Mouse (Mus musculus): Measurements from ENCODE around the gene Ptrh1.
A peak's percentile ranks its signal among the peaks of the same experiment; 100 is the strongest.

Gene Ptrh1

GRCm38 (mm10) chr2:32775359-32776074 is at the start of gene Ptrh1, which contains the start of gene Ttc16:
TSS of gene Ptrh1 (plus strand) at chr2:32775786.
TSS of gene Ttc16 (minus strand) at chr2:32775633.
- peak; percentile 97 for DNase-seq

DNA sequence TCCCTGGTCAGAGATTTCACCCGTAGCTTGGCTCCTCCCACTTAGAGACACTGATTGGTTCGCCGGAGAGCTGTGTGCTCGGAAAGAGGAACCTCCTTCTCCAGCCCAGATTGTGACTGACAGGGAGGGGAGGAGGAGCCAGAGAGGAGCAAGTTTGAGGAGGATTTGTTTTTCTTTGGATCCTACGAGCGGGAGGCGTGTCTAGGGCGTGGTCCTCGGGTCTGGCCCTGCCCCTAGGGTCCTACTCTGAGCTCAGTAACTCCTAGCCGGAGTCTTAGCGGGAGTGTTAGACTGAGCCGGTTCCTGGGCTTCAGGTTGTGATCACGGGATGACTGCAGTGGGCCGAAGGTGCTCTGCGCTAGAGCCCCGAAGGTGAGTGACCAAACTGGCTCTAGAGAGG is 48.2 kb upstream of the Ptrh1 start:
- DNase-seq: peak; percentile 78

- DNase-seq: no peak
These were observed 47.1 kb upstream of the Ptrh1 start for GRCm38 (mm10) chr2:32728463-32728862.

- no peak for DNase-seq
These were observed 46.0 kb upstream of the Ptrh1 start for GRCm38 (mm10) chr2:32729547-32729946.

DNA sequence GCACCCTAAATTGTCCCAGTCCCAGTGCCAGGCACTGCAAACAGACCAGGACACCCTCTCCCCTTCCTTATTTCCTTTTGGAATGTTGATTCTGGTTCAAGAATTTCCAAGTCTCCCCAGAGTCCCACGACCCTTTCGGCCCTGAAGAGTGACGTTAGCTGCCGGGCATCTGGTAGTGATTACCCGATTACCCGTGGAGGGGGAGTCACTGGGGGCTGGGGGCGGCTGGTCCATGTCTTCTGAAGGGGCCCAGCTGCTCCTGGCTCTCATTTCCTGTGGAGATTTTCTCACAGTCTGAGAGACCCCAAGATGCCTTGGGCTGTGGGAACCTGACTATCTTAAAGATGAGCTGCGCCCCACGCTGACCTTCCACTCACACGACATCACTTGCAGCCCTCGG is 44.7 kb upstream of the Ptrh1 start:
- no peak for DNase-seq

DNA sequence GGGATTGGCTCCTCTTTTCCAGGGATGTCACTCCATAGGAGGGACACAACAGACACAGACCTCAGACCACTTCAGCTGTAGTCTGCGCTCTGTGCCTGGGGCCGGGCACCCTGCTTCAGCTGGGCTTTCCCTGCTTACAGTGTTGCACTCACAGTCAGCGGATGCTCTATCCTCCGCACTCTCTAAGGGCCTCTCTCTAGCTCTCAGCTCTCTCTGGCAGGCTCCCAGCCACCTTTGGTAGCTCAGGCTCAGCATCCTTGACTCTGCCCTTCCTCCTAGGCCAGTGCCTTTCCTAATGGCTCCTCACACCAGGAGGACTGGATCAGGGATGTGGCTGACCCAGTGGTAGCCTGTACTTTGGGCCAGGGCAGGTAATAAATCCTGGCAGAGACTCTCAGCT is 43.7 kb upstream of the Ptrh1 start:
- no peak for DNase-seq

GRCm38 (mm10) chr2:32732695-32733094 is 42.9 kb upstream of the Ptrh1 start:
- no peak for DNase-seq

GRCm38 (mm10) chr2:32734480-32734879 is 41.1 kb upstream of the Ptrh1 start:
- DNase-seq: no peak

DNA sequence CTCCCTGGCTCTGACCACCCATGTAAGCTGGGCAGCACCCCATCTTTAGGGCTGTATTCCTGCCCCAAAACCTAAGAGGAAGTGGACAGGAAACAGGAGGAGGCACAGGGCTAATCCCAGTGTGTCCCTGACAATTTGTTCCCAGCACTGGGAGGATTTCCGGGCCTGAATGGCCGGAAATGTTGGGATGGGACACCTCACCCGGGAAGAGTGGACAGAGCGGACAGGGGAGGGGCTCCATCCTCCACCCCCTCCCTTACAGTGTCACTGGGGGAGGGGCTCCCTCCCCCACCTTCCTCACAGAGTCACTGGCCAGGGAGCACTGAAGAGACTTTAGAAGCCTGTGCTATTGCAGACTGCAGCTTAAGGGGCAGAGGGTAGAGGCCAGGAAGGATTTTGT is 40.7 kb upstream of the Ptrh1 start:
- no peak for DNase-seq

GRCm38 (mm10) chr2:32736306-32736829 is 39.2 kb upstream of the Ptrh1 start:
- DNase-seq: no peak

- DNase-seq: no peak
These were observed 38.6 kb upstream of the Ptrh1 start for GRCm38 (mm10) chr2:32737008-32737407.

DNA sequence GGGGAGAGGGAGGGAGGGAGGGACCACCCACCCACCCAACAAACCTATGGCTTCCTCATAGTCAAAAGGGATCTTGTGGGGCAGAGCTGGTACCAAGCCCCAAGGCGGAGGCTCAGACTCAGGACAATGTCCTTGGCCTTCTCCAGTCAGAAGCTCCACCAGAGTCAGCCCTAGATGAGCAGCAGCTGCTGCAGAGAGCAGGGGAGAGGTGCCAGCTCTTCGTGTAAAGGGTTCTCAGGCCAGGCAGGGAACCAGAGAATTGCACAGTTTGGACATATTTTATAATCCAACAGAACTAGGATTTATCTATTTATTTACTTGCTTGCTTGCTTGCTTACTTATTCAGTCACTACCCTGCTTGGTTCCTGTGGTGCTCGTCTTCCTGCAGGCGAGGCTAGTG is 36.3 kb upstream of the Ptrh1 start:
- DNase-seq: no peak

- no peak for DNase-seq
These were observed 34.7 kb upstream of the Ptrh1 start, which contains the start of gene 6330409D20Rik for GRCm38 (mm10) chr2:32740916-32741272. TSS of gene 6330409D20Rik (minus strand) at chr2:32741016.

GRCm38 (mm10) chr2:32741273-32742172 is 34.1 kb upstream of the Ptrh1 start:
- peak; percentile 73 for DNase-seq

DNA sequence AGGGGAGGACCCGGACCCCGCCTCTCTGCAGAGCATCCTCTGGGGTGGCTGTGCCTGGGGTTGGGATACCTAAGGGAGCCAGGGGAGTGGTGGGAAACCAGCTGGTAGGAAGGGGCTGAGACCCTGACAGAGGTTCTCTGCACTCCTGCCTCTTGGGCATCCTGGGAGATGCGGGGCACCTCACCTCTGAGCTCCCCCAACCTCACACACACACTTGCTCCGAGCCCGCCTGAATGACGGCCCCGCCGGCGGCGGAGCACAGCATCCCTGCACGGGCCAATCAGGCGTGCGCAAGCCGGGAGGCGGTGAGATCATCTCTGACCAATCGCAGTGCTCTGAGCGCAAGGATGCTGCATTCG is 33.4 kb upstream of the Ptrh1 start:
- DNase-seq: peak; percentile 88

DNA sequence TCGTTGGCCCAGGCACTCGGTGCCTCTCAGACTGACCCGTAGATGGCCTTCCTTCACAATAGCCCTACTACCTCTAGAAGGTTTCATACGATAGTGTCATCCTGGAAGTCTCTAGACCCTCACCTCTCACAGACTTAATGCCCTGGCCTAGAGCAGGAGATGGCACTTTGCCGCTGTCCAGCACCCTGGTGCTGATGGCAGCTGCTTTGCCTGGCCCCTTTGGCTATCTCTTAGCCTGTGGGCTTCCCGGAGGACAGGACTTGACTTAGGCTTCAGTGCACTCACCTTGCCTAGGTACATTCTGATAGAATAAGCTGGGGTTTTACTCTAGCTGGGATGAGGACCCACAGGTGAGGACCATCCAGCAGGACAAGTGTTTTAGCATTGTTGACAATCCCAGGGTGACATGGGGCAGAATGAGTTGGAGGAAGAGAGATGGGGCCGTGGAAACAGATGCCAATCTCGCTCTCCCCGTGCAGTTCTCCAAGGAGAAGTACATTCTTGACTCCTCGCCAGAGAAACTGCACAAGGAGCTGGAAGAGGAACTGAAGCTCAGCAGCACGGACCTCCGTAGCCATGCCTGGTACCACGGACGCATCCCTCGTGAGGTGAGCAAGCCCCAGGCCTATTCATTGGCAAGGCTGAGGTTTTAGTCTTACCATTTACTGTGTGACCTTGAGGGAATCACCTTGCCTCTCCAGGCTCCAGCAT is 31.2 kb upstream of the Ptrh1 start:
- no peak for DNase-seq

DNA sequence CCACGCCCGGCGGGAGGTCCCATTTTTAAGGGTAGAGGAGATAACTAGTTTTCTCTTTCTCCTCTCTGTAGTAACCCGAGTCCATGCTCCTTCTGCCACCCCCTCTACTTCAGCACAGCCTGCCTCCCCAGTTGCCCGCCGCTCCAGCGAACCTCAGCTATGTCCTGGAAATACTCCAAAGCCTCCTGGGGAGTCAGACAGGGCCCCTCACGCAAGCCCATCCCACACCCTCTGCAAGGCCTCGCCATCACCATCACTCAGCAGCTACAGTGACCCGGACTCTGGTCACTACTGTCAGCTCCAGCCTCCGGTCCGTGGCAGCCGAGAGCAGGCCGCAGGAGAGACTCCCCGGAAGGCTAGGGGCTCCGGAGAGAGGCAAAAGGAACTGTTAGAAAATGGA is 26.5 kb upstream of the Ptrh1 start:
- DNase-seq: no peak

DNA sequence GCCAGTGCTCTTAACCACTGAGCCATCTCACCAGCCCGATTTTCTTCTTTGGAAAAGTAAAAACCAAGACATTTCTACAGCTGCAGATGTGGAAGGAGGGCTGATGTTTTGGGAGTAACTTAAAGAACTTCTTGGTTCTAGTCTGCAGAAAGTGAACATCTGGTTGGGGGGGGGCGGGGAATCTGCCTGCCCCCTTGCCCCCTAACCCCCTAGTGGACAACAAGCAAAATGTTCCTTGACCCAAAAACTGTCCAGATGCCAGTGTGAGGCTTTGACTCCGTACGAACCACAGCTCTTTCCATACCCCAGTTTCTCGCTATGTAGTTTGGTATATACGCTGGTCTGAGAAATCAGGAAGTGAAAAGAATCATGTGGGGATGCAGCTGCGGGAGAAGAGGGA is 25.4 kb upstream of the Ptrh1 start:
- DNase-seq: no peak

DNA sequence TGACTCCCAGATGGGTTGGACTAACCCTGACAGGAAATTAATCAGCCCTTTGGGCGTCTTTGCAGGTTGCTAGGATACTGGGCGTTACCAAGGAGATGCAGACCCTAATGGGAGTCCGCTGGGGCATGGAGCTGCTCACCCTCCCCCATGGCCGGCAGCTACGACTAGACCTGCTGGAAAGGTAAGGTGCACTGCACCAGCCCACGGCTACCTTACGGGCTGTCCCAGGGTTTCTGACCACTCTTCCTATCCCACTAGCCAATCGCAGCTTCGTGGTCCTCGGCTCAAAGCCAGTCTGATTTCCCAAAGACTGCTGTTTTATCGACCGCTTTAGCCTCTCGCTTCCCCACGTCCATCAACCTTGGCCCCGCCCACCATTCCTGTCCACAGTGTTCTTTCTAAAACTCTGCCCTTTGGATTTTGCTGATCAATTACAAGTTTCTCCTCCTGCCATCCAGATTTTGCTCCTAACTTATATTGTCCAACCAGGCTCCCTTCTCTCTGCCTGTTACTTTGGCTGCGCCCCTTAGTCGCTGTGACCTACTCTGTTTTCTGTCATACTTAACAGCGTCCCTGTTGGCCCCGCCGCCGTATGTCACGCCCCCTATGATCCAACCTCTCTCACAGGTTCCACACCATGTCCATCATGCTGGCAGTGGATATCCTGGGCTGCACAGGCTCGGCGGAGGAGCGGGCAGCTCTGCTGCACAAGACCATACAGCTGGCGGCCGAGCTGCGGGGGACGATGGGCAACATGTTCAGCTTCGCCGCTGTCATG is 24.5 kb upstream of the Ptrh1 start:
- no peak for DNase-seq

GRCm38 (mm10) chr2:32751665-32752033 is 23.9 kb upstream of the Ptrh1 start:
- DNase-seq: no peak

- no peak for DNase-seq
These were observed 23.4 kb upstream of the Ptrh1 start for GRCm38 (mm10) chr2:32752181-32752580.

- no peak for DNase-seq
These were observed 18.9 kb upstream of the Ptrh1 start for GRCm38 (mm10) chr2:32756674-32757055.
